Comparison of ENCODE assay signal across 7 mouse cellular contexts in the genomic region with DNA sequence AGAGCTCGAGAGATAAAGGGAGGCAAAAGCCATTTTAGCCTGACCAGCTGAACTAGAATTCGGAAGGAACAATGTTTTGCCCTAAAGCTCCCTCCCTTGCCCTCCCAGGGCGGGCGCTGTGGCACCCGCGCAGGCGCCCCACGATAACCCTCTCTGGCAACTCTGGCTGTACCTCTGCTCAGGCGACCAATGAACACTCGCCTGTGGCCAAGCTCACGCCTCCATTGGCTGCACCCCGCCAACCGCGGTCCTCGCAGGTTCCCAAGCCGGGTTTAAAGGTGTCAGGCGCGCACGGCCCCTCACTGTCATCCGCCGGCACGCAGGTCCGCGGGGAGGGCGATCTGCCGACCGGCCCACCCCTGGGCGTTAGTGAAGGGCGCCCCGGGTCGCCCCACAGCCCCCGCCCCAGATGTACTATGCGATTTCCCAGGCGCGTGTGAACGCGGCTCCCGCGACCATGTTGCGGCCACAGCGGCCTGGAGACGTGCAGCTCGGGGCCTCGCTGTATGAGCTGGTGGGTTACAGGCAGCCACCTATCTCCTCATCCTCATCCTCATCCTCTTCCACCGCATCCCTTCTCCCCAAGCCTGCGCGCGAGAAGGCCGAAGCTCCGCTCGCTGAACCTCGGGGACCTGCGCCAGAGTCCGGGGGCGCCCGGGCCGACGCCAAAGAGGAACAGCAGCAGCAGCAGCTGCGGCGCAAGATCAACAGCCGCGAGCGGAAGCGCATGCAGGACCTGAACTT. TPM values are rescaled to one million over a fixed set of nuclear protein-coding genes. Genes with fewer than 3 reads are reported as not detected.
DNase-seq lines count a peak whose midpoint lies in the region; ATAC-seq and TF ChIP-seq lines count a peak whose summit lies in the region.

A gene (plus strand): TSS at position 305 of the 744 bp plus-strand sequence.

- intact Hi-C loops in left cerebral cortex, postnatal 4 days (cut with DNase I): no loop called here

- under 1% methylated on average over 64 of the region's 64 CpGs for WGBS in intestine, postnatal 0 days
- 1% methylated on average over 59 of the region's 64 CpGs for WGBS in midbrain, embryonic 12.5 days
- 1% methylated on average over 64 of the region's 64 CpGs for WGBS in stomach, embryonic 16.5 days

- peaks cover 87% of the 10 kb centered on the region for H3K27me3 ChIP-seq in intestine, postnatal 0 days (replicated peaks; ENCODE audit: control insufficient read depth, insufficient read depth, low read length)
- peaks cover 100% of the 10 kb centered on the region for H3K27me3 ChIP-seq in midbrain, embryonic 12.5 days
- H3K27me3 ChIP-seq in stomach, embryonic 16.5 days (ENCODE audit: control insufficient read depth, insufficient read depth, low read length): peaks cover 87% of the 10 kb centered on the region

- peak within 1 kb of the TSS; percentile 66 for H3K4me2 ChIP-seq in intestine, postnatal 0 days (replicated peaks; ENCODE audit: low read depth)
- H3K4me2 ChIP-seq in midbrain, embryonic 12.5 days (replicated peaks): peak within 1 kb of the TSS; percentile 77
- H3K4me2 ChIP-seq in stomach, embryonic 16.5 days (ENCODE audit: low read depth, low read length): peak within 1 kb of the TSS; percentile 59

- TF ChIP-seq CTCF in bone marrow macrophage, adult 2 months (IDR thresholded peaks at IDR 0.05; ENCODE audit: low read depth, low read length): no peak
- TF ChIP-seq CTCF in intestine, postnatal 0 days (IDR thresholded peaks at IDR 0.05; ENCODE audit: low read depth): no peak

- peak; percentile 61; the same call in 1 of the 2 replicates for ATAC-seq in intestine, postnatal 0 days
- peak; percentile 86 for ATAC-seq in midbrain, embryonic 12.5 days (ENCODE audit: low FRiP score, low read depth)
- peak; percentile 78; the same call in 1 of the 2 replicates for ATAC-seq in stomach, embryonic 16.5 days (ENCODE audit: insufficient read depth, low FRiP score)

- no peaks in the 10 kb centered on the region for H3K9me3 ChIP-seq in intestine, postnatal 0 days (ENCODE audit: control insufficient read depth)
- H3K9me3 ChIP-seq in midbrain, embryonic 12.5 days: no peaks in the 10 kb centered on the region
- no peaks in the 10 kb centered on the region for H3K9me3 ChIP-seq in stomach, embryonic 16.5 days (replicated peaks; ENCODE audit: control insufficient read depth, low read length)

- H3K27ac ChIP-seq in bone marrow macrophage, adult 2 months (ENCODE audit: insufficient read depth, low read depth, low read length): no peak within 1 kb of the TSS
- H3K27ac ChIP-seq in intestine, postnatal 0 days (ENCODE audit: low read depth, low read length): no peak within 1 kb of the TSS
- no peak within 1 kb of the TSS for H3K27ac ChIP-seq in midbrain, embryonic 12.5 days (replicated peaks)
- H3K27ac ChIP-seq in stomach, embryonic 16.5 days (ENCODE audit: low read length): no peak within 1 kb of the TSS

- peak; percentile 79 for DNase-seq in embryo, embryonic 11 days
- peak; percentile 97 for DNase-seq in heart, adult 11 months
- DNase-seq in left cerebral cortex, postnatal 4 days: peak; percentile 70

- peak within 1 kb of the TSS; percentile 12; the same call in 1 of the 2 replicates for H3K4me3 ChIP-seq in bone marrow macrophage, adult 2 months (ENCODE audit: insufficient read depth, low read length)
- peak within 1 kb of the TSS; percentile 34 for H3K4me3 ChIP-seq in intestine, postnatal 0 days (ENCODE audit: low read depth, low read length)
- peak within 1 kb of the TSS; percentile 42 for H3K4me3 ChIP-seq in midbrain, embryonic 12.5 days
- peak within 1 kb of the TSS; percentile 41 for H3K4me3 ChIP-seq in stomach, embryonic 16.5 days (replicated peaks; ENCODE audit: low read length)

- TF ChIP-seq POLR2A in bone marrow macrophage, adult 2 months (IDR thresholded peaks at IDR 0.05; ENCODE audit: borderline replicate concordance, low read depth, low read length): no peak

- no peaks in the 10 kb centered on the region for H3K36me3 ChIP-seq in intestine, postnatal 0 days (ENCODE audit: control insufficient read depth, insufficient read depth)
- no peaks in the 10 kb centered on the region for H3K36me3 ChIP-seq in midbrain, embryonic 12.5 days
- H3K36me3 ChIP-seq in stomach, embryonic 16.5 days (ENCODE audit: control insufficient read depth, insufficient read depth, low read length): no peaks in the 10 kb centered on the region

- H3K4me1 ChIP-seq in bone marrow macrophage, adult 2 months (ENCODE audit: control insufficient read depth, insufficient read depth, low read length): peaks cover 4% of the 10 kb centered on the region; the same call in 1 of the 2 replicates
- 0 out of 2 replicates have a peak, but pooled peaks cover 3% of the 10 kb centered on the region for H3K4me1 ChIP-seq in intestine, postnatal 0 days (replicated peaks; ENCODE audit: control insufficient read depth, insufficient read depth, low read length)
- H3K4me1 ChIP-seq in midbrain, embryonic 12.5 days: peaks cover 25% of the 10 kb centered on the region
- no peaks in the 10 kb centered on the region; the same call in none of the 2 replicates for H3K4me1 ChIP-seq in stomach, embryonic 16.5 days (ENCODE audit: control insufficient read depth, insufficient read depth, low read length)

- no peak within 1 kb of the TSS for H3K9ac ChIP-seq in intestine, postnatal 0 days (ENCODE audit: low read depth, low read length)
- H3K9ac ChIP-seq in midbrain, embryonic 12.5 days (replicated peaks): no peak within 1 kb of the TSS
- H3K9ac ChIP-seq in stomach, embryonic 16.5 days (ENCODE audit: low read length): no peak within 1 kb of the TSS; the same call in 1 of the 2 replicates

RNA-seq across cellular contexts. Expression of the gene that starts here (rescaled TPM):
- polyA plus RNA-seq in bone marrow macrophage, adult 2 months (2012; ENCODE audit: insufficient read depth, insufficient read length, missing spikeins): not detected in 2 replicates
- not detected in 2 replicates for polyA plus RNA-seq in intestine, postnatal 0 days (2015; fragmentation: Nextera tagmentation; extraction: Ambion mirVana)
- total RNA-seq in left cerebral cortex, postnatal 4 days (2021): 100 to 1,000 TPM in 1 of 2 experiments, 10 to 100 TPM in 1; 95.9 to 102 TPM
- 2.4 and 5.1 TPM in 2 replicates for polyA plus RNA-seq in midbrain, embryonic 12.5 days (2016; fragmentation: Nextera tagmentation; extraction: Ambion mirVana)
- 0.08 and 0.14 TPM in 2 replicates for polyA plus RNA-seq in stomach, embryonic 16.5 days (2015; fragmentation: Nextera tagmentation; extraction: Ambion mirVana)

Comparison
In these comparisons a context has a peak if more than half of its experiments do, and no peak if none do; other contexts are left out.
1. Peak in ATAC-seq, H3K4me3 ChIP-seq and H3K4me2 ChIP-seq in intestine, postnatal 0 days; RNA of the gene not detected or under 1 TPM.
2. Peak in ATAC-seq, H3K4me3 ChIP-seq and H3K4me2 ChIP-seq in stomach, embryonic 16.5 days; RNA of the gene not detected or under 1 TPM.